Mouse (Mus musculus) thymus, postnatal 4 days (tissue): ENCODE measurements around the gene Rnf113a2.
A peak's percentile ranks its signal among the peaks of the same experiment; 100 is the strongest.

Source experiments
- DNase-seq: peaks from one replicate; pipeline ENCODE4 v3.0.0; 2021

The Rnf113a2 gene

GRCm38 (mm10) chr12:84408819-84409507, 8.0 kb upstream of the Rnf113a2 start, which contains the start of the genes Entpd5 and Bbof1:
Entpd5 (minus strand) TSS chr12:84409029.
Bbof1 (plus strand) TSS chr12:84409071.
- peak; percentile 97 for DNase-seq

- no peak for DNase-seq
These were observed 568 bp downstream of the Rnf113a2 start for GRCm38 (mm10) chr12:84417605-84417922.

- no peak for DNase-seq
These were observed 7.0 kb downstream of the Rnf113a2 start for GRCm38 (mm10) chr12:84423990-84424389.

- no peak for DNase-seq
These were observed 12.8 kb downstream of the Rnf113a2 start for GRCm38 (mm10) chr12:84429825-84430224.

GRCm38 (mm10) chr12:84438697-84439096, 21.7 kb downstream of the Rnf113a2 start:
- no peak for DNase-seq

GRCm38 (mm10) chr12:84442526-84442925, 25.5 kb downstream of the Rnf113a2 start:
- DNase-seq, result no peak

GRCm38 (mm10) chr12:84447386-84447785, 30.4 kb downstream of the Rnf113a2 start:
- DNase-seq, result no peak

- DNase-seq, result no peak
These were observed 31.2 kb downstream of the Rnf113a2 start for GRCm38 (mm10) chr12:84448181-84448580.

GRCm38 (mm10) chr12:84449887-84450286, 32.9 kb downstream of the Rnf113a2 start:
- DNase-seq, result peak; percentile 11

GRCm38 (mm10) chr12:84450351-84450717, 33.3 kb downstream of the Rnf113a2 start:
- no peak for DNase-seq

- DNase-seq, result peak; percentile 95
These were observed 34.0 kb downstream of the Rnf113a2 start, which contains the start of the genes Aldh6a1 and Lin52 for GRCm38 (mm10) chr12:84450718-84451646. Aldh6a1 (minus strand) TSS chr12:84451004. Lin52 (plus strand) TSS chr12:84451422.

GRCm38 (mm10) chr12:84451801-84452200, 34.8 kb downstream of the Rnf113a2 start:
- DNase-seq, result peak; percentile 28

- no peak for DNase-seq
These were observed 39.9 kb downstream of the Rnf113a2 start for GRCm38 (mm10) chr12:84456911-84457310.

GRCm38 (mm10) chr12:84459845-84460244, 42.8 kb downstream of the Rnf113a2 start:
- no peak for DNase-seq

- no peak for DNase-seq
These were observed 44.4 kb downstream of the Rnf113a2 start for GRCm38 (mm10) chr12:84461416-84461815.

- DNase-seq, result no peak
These were observed 45.9 kb downstream of the Rnf113a2 start for GRCm38 (mm10) chr12:84462856-84463255.
